Comparison of ENCODE assay signal across 16 mouse cellular contexts in genomic region chr13:75596856-75597255, GRCm38 (mm10).
DNase-seq lines count a peak whose midpoint lies in the region; TF ChIP-seq lines count a peak whose summit lies in the region.
"Had no signal": no experiment of that assay in that cellular context is flagged by ENCODE, and none has a peak within 500 bp of the region (broad histone marks: within the 10 kb centered on the region; RNA-seq: fewer than 3 reads in every experiment).

No protein-coding gene starts in this region.

- no peak for DNase-seq in ovary, postnatal 36 days (ENCODE audit: low spot score)
- DNase-seq: adrenal gland, adult 2 months; adrenal gland, adult 8-10 months; adrenal gland, postnatal 10 days; adrenal gland, postnatal 14 days; adrenal gland, postnatal 25 days; adrenal gland, postnatal 36 days; B cell, adult 2 months; cerebellum, adult 11 months; cerebellum, adult 11-12 months; cerebellum, adult 18-20 months; cerebellum, adult 2 months had no signal

- no peaks in the 10 kb centered on the region for H3K27me3 ChIP-seq in myocyte (ENCODE audit: control insufficient read depth, insufficient read depth, insufficient read length)
- H3K27me3 ChIP-seq: CH12.LX, Patski had no signal

- H3K4me3 ChIP-seq in myocyte, result no peak overlapping the region

- TF ChIP-seq POLR2A in myocyte (IDR thresholded peaks at IDR 0.05; ENCODE audit: insufficient read length, low read depth), result no peak

- H3K36me3 ChIP-seq in myocyte (ENCODE audit: control insufficient read depth, insufficient read depth), result no peaks in the 10 kb centered on the region
- H3K36me3 ChIP-seq: G1E had no signal

- H3K79me2 ChIP-seq in myocyte (ENCODE audit: control insufficient read depth, insufficient read depth), result no peaks in the 10 kb centered on the region

- H3ac ChIP-seq in myocyte (ENCODE audit: control insufficient read depth, insufficient read length), result no peak overlapping the region

- H3K4me2 ChIP-seq in myocyte (ENCODE audit: low read depth), result no peak overlapping the region

TF ChIP-seq in myocyte, 11 proteins besides CTCF, POLR2A, EP300 and RAD21:
- TF ChIP-seq E2F4 (IDR thresholded peaks at IDR 0.05; ENCODE audit: insufficient read depth) (no peak), MYOD1 (IDR thresholded peaks at IDR 0.05; ENCODE audit: control insufficient read depth in 1 of 3, insufficient read length in 2 of 3, low read depth in 2 of 3) (peak in 2 of 3 experiments; percentile 50 to 58), REST (IDR thresholded peaks at IDR 0.05; ENCODE audit: insufficient read depth, insufficient read length) (no peak), TCF12 (IDR thresholded peaks at IDR 0.05; ENCODE audit: insufficient read depth, poor library complexity, severe bottlenecking) (peak; percentile 29), SRF (IDR thresholded peaks at IDR 0.05; ENCODE audit: control insufficient read depth, insufficient read length, low read depth) (no peak), TCF3 (IDR thresholded peaks at IDR 0.05; ENCODE audit: insufficient read length, low read depth) (no peak), MAX (IDR thresholded peaks at IDR 0.05; ENCODE audit: low read depth) (no peak), CEBPB (IDR thresholded peaks at IDR 0.05; ENCODE audit: insufficient read depth, poor library complexity, severe bottlenecking) (no peak)
TF ChIP-seq in myocyte: peak in this region for 2.
